Mouse (Mus musculus) erythroblast, embryonic 14.5 days (primary cell): ENCODE results near the gene Slc8a1.

Source experiments
- GATA1 ChIP-seq: IDR thresholded peaks from 2 replicates; pipeline ENCODE4 v1.6.1; 2012; ENCODE audit warnings: low read length, inconsistent platforms, mixed read lengths
- TAL1 ChIP-seq: IDR thresholded peaks from 3 replicates; pipeline ENCODE4 v1.6.1; 2012; ENCODE audit warnings: low read length, inconsistent platforms, mixed read lengths

GRCm38 (mm10) chr17:81697695-81698094 is 40.5 kb downstream of the Slc8a1 start:
- TF ChIP-seq GATA1, result no peak
- TF ChIP-seq TAL1, result no peak
